Mouse (Mus musculus): Measurements from ENCODE around the gene Epha1.

Gene Epha1

DNA sequence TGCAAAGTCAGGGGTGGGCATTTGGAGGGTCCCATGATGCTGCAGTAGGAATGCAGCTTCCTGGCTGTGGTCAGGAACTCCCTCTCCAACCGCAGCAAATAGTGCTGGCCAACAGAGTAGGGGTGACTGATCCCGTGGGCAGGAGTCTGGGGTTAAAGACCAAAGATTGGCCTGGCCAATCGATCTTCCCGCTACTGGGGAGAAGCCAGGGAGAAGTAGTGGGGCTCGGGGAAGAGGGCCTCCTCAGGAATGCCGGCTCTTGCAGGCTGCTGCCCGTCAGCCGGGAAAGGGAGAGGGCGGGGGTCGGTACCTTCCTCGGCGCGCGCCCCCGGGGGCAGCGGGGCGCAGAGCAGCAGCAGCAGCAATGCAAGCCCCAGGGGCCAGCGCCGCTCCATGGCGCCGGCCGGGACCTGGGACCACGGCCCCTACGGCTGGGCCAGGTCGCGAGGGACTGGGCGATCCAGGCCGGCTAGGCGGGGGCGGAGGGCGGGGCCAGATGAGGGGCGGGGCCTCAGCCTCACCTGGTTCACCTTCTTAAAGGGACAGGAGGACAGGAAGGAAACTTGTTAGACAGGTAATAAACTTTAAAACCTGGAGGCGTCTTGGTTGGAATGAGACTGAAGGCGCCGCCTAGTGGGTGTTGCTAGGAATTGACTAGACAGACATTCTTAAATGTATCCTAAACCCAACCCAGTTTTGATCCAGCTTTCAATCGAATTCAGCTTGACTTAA is at the start of gene Epha1:
TSS of gene Epha1 (minus strand) at position 453 of the 732 bp plus-strand sequence.
- peak; percentile 82 for DNase-seq (ENCODE audit: low read depth, low spot score)

DNA sequence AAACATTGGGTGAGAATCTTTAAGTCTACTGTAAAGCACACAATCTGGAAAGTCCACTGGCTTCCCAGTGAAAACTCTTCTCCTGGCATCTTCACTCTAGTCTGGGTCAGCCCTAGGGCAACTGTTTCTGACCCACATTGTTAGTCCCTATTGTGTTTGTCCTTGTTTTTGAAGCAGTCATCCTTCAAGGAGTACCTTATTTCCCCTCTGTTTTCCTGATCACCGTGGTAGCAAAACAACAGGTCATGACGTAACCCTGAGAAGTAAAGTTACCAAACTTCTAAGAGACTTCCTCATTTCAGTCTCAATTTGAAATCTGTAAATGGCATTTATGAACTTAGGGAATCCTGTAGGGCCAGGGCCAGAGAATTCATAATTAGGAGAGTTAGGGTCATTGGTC is 48.4 kb upstream of the Epha1 start:
- no peak for DNase-seq (ENCODE audit: low read depth, low spot score)

DNA sequence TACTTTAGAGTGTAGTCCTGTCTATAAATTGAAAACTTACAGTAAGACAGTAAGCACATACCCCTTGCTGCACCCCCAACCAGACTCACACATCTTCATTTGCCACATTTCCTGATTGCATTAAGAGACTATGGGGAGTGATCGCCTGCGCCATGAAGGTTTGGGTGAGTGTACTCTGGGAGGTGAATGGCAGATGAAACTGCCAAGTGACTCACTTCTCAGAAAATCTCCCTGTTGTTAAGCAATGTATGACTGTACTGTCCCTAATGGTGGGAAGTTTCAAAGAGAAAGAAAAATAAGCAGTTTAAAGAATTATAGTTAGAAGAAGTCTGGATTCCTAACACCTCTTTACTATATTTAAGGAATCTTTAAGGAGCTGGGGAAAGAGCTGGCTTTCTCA is 46.4 kb upstream of the Epha1 start:
- DNase-seq (ENCODE audit: low read depth, low spot score), result no peak

DNA sequence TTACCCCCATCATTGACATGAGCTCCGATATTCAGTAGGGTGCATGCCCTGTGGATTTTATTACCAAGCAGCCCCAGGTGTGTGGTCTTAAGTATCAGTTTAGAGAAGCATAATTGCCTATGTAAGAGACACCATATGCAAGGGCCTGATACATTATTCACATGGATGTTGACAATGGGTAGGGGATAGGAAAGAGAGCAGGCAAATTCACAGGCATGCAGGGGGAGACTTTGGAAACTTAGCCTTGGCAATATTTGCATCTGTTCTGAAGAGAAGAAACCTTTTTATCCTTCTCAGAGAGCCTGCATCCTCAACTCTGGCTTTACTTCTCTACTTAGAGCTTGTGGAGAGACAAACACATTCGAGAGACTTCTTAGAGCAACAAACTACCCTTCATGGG is 32.1 kb upstream of the Epha1 start, which contains the start of gene Tas2r135:
TSS of gene Tas2r135 (plus strand) at position 301 of the 400 bp plus-strand sequence.
- DNase-seq (ENCODE audit: low read depth, low spot score), result no peak

DNA sequence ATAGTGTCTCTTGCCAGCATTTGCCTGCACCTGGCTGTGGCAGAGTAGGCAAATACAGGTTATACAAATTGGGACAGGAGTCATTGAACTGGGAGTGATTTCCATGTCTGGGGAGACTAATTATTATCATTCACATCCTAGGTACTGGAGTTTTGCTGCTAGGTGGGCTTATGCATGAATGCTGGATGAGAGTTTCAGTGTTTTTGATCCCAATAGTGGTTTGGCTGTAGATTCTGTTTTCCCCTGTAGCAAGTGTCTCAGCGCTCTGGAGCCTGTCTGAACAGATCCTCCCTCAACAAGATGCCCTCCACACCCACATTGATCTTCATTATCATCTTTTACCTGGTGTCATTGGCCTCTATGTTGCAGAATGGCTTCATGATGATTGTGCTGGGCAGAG is 26.9 kb upstream of the Epha1 start, which contains the start of gene Tas2r143:
TSS of gene Tas2r143 (plus strand) at position 301 of the 400 bp plus-strand sequence.
- DNase-seq (ENCODE audit: low read depth, low spot score), result no peak

DNA sequence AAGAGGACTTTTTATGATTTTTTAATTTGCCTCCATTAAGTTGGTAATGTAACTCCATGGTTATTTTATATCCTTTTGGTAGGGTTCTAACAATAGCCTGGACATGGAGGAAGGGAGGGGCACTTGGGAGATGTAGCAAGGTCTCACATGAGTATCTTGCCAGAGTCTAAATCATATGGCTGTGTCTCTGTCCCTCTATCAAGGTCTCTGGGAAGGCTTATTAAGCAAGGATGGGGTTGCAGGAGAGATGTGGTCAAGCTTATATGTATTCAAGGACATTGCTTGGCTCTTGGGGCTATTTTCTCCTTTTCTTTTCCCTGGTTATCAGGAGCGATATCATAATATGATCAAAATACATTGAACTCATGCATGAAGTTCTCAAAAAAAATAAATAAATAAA is 25.9 kb upstream of the Epha1 start:
- no peak for DNase-seq (ENCODE audit: low read depth, low spot score)

DNA sequence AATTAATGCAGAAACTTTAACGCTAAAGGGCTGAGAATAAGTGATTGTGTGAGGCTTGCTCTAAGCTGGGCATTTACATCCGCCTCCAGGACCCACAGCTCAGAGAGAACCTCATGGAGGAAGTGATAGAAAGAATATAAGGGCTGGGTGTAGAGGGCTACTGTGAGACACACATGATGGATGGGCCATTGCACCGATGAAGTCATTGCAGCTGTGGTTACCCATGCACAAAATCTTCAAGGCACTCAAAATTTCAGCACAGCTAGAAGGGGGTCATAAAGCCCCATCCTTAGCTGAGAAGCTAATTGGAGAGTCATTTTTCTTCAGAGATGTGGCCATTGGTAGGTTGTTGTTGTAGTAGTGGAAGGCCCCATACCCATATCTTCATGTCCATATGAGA is 25.2 kb upstream of the Epha1 start:
- DNase-seq (ENCODE audit: low read depth, low spot score), result no peak

DNA sequence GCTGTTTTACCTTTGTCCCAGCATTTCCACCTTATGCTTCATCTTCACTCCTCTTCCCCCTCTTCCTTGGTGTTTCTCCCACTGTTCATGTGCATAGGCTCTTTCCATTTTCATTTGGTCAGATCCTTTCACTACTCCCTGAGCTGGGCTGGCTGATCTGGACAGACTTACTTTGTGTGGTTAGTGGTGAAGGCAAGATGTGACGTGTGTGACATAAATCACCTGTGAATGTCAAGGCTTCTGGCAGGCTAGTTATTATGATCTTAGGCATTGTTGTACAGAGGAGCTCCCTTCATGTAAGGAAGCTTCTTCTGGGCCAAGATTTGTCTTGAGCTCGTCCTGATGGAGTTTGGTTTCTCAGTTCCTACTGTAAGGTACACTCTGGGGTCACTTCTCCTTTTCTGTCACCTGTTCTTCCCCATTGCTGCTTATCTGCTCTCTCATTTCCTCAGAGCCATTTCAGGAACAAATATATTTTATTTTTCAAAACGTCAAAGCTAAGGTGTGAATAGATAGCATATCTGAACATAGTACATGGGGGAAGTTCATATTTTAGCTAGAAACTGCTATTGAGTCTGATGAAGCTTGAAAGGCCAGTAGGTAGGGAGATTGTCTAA is 24.1 kb upstream of the Epha1 start:
- no peak for DNase-seq (ENCODE audit: low read depth, low spot score)

DNA sequence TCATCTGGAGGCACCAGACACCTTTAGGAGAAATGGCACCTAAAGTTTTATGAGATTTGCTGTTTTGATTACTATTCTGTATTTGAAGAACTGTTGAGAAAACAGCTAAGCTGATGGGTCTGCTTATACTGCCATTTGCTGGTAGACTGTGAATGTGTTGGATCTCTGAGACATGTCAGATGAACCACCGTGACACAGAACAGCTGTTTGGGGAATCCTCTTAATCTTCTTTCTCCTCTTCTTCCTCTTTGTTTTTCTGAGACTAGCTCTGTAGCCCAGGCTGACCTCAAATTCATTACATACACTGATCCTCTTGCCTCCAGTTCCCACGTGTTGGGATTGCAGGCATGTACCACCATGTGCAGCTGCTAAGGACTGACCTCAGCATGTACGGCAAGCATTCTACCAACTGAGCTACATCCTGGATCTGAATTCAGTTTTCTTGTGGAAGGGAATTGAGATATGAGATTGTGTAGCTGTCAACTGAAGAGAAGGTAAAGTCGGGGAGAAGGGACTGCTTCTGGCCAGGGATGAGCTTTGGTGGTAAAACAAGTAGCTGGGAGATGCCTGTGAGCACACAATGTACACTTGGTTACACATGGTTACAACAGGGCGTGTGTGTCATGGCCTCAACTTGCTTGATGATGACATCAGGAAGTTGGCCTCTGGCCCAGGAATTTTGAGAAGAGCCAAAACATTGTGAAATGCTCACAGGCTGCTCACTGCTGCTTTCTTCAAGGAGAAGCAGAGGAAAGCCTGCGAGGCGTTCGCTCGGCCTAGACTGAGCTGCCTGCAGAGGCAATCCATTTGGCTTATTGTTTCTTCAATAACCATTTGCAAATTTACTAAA is 23.1 kb upstream of the Epha1 start:
- no peak for DNase-seq (ENCODE audit: low read depth, low spot score)

DNA sequence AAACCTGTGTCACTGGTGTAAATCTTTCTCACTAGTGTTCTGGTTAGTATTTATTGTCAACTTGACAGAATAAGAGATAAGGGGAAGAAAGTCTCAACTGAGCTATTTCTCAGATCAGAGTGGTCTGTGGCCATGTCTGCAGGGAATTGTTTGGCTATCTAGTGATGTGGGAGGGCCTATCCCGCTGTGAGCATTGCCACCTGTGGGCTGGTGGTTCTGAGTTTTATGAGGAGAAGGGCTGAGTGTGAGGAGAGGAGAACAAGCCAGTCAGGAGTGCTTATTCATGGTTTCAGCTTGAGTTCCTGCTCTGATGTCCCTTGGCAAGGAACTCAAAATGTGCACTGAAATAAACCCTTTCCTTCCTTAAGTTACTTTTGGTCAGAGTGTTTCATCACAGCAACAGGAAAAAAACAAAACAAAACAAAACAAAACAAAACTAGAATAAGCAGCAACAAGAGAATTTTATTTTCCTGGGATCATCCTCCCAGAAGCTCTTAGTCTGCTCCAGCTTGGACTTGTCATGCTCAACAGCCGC is 18.8 kb upstream of the Epha1 start:
- DNase-seq (ENCODE audit: low read depth, low spot score), result no peak

DNA sequence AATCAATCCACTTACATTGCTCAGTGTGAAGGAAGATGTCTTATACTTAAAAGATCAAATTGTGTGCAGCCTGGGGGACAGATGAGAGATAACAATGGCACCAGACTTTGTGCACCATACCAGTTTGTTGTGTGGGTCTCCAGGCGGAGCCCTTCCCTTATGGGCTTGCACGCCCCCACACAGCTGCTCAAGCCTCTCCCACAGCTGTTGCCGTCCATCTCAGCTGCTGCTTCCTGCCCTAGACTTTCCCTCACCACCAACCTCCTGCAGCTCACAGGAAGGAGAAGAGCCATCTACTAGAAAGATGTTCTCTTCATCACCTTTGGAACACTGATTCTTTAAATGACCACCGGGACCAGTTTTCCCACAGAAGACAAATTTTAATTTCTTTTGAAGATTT is 12.6 kb upstream of the Epha1 start:
- no peak for DNase-seq (ENCODE audit: low read depth, low spot score)

DNA sequence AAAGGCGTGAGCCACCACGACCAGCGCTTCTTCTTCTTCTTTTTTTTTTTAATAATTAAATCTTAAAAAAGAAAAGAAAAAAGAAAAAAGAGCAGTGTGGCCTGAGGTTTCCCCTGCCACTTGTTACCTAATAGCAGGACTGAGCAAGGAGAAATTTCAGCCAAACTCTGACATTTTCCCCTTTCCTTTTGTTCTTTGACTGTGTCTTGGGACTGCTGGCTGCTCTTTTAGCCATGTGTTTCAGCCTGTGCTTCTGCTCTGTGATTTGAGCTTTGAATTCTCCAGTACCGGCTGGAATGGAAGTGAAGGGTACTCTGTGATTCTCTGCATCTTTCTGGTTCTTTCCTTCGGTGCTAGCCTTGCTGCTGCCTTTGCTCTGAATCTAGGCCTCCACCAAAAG is 10.3 kb upstream of the Epha1 start:
- DNase-seq (ENCODE audit: low read depth, low spot score), result no peak

DNA sequence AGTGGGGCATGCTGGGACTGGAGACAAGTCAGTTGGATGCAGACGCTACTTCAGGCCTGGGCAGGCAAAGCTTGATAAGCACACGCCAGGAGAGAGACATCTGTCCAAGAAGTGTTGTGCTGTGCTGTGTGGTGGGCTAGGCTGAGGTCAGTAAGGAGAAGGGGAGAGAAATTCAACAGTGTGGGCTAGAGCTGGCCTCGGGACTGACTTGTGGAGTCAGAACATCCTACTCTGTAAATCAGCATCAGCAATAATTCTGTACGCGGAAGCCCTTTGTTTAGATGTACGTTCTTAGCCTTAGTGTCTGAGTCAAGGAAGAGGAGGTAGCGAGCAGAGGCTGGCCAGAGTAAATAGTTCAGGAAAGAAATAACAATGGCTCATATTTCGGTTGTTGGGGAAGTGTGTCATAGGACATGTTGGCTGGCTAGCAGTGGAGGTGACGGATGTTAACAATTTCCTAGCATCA is 8.9 kb upstream of the Epha1 start:
- DNase-seq (ENCODE audit: low read depth, low spot score), result no peak

DNA sequence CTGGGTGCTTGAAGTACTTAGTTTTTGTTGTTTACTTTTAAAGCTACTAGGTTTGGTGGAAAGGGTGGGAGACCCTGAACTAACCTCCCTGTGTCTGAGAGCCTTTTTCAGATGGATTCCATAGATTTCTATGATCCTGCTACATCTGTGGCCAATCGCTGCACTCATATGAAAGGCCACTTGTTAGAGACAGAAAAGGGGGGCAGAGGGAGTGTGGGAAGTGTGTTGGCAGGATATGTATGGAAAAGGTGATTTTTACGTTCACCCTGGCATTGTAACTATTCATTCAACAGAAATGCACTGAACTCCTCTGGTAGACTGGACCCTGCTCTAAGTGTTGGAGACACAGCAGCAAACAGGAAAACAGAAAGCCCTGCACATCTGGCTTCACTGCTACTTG is 8.2 kb upstream of the Epha1 start:
- no peak for DNase-seq (ENCODE audit: low read depth, low spot score)

DNA sequence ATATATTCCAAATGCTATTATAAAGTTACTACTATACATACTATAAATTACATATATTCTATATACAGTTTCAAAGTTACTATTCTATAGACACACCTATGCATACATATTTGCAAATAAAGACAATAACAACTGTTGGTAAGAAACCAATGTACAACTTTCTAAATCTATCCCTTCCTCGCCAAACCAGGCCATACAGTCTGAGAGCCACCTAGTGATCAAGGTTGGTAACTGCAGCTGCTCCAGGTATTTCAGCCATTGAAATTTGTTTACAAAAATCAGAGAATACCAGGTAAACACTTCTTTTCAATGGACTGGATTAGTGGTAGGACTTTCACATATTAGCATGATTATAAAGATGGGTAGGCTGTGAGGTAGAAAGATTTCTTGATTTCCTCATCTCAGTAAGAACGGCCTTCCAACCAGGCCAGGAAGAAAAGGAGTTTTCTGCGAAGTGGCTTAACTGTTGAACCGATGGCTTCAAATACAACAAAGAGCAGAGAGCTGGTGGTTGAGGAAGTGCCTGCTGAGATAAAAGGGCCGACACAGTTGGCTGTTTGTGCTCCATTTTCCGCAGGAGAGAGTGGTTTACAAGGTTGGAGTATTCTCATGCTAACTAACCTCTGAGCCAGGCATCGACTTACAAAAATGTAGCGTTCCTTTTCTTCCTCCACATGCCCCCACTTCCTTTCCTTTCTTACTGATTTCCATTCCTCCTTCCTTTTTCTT is 7.5 kb upstream of the Epha1 start:
- peak; percentile 97 for DNase-seq (ENCODE audit: low read depth, low spot score)

DNA sequence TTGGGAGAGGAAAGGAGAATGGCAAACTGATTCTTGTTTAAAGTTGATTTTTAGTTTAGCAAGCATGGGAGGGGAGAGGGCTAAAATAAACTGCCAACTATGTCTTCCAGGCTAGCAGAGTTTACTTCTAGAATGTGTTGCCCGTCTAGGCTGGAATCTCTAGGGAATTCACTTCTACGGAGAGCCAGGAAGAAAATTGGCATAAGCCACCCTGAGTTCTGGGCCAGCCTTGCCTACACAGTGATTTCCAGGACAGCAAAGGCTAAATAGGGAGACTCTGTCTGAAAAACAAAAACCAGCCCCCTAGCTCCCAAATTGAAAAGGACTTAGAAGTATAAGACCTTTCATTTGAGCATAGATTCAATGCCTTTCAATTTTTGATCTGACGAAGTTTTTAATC is 6.5 kb upstream of the Epha1 start:
- DNase-seq (ENCODE audit: low read depth, low spot score), result no peak

DNA sequence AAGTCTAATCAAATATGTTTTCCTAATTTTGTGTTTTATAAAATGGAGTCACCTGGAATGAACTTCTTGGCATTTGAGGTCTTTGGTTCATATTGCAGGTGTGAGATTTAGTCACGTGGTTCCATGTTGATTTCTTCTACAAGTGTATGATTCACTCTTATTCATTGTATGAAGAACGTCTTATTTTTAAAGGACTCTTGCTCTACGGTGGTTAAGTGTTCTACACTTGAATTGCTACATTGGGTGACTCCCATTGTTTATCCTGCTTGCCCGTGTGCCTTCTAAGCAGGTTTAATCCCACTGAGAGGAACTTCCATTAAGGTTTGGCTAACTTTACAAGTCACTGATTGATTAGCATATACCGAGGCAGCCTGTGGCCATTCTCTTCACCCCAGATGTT is 4.2 kb upstream of the Epha1 start:
- DNase-seq (ENCODE audit: low read depth, low spot score), result no peak

DNA sequence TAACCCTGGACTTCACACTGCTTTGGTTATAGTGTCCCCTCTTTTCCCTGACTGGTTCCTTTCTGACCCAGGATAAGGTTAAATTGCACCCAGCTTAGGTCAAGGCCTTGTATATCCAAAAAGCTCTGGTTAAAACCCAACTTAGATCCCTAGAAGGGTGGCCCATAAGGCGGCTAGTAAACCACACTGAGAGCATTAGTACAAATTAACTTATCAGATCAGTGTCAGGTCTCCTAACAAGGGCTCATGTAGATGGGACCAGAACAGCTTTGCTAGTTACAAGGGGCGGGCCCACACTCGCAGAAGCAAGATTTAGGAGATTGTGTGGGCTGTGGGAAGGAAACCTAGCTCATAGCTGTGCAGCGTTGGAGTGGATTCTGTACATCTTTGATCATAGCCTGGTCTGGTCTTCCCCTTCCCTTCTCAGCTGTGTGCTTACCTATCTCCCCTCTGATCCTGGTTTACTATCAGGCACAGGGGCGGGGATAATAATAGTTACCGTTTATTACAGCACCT is 3.5 kb upstream of the Epha1 start:
- DNase-seq (ENCODE audit: low read depth, low spot score), result no peak

DNA sequence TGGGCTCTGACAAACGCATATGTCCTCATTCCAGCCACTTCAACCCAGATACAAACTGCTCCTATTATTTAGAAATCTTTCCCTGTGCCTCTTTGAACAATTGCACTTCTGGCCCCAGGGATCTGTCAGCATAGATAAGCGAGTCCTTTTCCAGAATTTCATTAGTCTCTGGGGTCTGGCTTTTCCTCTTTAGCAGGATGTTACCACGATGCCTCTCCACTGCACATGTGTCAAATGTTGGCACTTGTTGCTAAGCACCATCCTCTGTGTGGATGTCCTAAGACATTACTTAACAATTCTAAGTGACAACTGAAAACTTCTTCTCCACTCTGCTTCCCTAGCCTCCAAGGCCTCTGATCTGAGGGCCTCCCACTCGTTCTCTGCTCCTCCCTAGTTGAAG is 2.9 kb upstream of the Epha1 start:
- no peak for DNase-seq (ENCODE audit: low read depth, low spot score)

DNA sequence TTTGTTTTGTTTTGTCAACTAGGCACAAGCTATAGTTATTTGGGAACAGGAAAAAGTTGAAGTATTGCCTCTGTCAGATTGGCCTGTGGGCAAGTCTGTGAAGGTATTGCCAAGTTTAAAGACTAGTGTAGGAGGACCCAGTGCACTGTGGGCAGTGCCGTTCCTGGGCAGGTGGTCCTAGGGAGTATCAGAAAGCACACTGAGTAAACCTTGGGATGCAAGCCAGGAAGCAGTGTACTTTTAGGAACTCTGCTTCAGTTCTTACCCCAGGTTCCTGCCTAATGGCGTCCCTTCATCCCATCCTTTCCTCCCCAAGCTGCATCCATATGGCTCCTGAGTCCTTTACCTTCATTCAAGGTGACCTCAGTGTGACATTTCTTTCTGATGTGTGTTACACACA is 2.1 kb upstream of the Epha1 start:
- no peak for DNase-seq (ENCODE audit: low read depth, low spot score)

DNA sequence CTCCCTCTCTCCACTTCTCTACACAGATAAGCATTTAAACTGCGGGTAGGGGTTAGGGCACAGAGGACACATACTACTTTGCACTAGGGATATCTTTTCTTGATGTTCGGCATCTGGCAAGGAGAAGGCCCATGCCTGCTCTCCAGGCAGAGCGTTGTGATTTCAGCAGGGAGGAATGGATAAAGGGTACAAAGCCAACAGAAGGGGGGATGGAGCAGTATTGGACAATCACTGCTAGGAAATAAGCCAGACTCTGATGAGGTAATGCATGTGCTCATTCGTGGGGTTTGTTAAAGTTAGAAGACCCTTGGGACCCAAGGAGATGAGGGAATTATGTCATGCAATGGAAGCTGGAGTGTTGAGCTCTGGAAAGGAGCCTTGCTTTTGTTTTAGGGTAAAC is 1.6 kb upstream of the Epha1 start:
- no peak for DNase-seq (ENCODE audit: low read depth, low spot score)
